Mouse (Mus musculus): ENCODE results near the gene Gm7861. TPM values are rescaled to one million over a fixed set of nuclear protein-coding genes. Genes with fewer than 3 reads are reported as not detected.
"Not testable (repeated sequence)": the region's sequence is repeated elsewhere in the genome, so short reads cannot be mapped to it uniquely, and the experiment has no call there.

Gm7861 gene
- not detected for total RNA-seq (2021)
- long read RNA-seq, experiment 1 = 0 reads
- long read RNA-seq, experiment 2 = 0 reads

DNA sequence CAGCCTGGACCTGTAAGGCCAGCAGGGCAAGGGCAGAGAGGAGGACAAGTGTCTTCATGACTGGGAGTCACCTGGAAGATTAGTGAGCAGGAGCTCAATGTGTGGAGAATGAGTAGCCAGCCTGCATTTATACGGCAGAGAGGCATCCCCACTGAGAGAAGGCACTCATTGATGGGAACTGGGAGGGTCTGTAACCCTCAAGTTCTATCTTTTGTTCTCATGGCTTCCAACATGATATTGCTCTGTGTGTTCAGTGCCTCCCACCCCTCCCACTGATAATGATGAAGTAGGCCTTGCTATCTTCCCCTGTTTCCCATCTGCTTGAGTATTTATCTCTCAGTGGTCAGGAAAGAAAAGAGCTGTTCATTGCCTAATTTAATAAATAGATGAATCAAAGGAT lies at the start of gene Gm7861:
Gene Gm7861 (minus strand): TSS at position 101 of the 400 bp plus-strand sequence.
- DNase-seq = not testable (repeated sequence)

- not testable (repeated sequence) for DNase-seq
Measured at GRCm38 (mm10) chr8:21617883-21618282, 23.6 kb upstream of the Gm7861 start, which contains the start of gene Defa26. Gene Defa26, plus strand, starts transcription at chr8:21618183.

- DNase-seq = not testable (repeated sequence)
Measured at GRCm38 (mm10) chr8:21582706-21583105, 11.6 kb downstream of the Gm7861 start, which contains the start of gene Defa28. Gene Defa28, plus strand, starts transcription at chr8:21583006.

- DNase-seq = not testable (repeated sequence)
Measured at GRCm38 (mm10) chr8:21565086-21565485, 29.2 kb downstream of the Gm7861 start, which contains the start of gene Defa37. Gene Defa37, plus strand, starts transcription at chr8:21565386.

Other genes with a start within 250 kb of the Gm7861 start
- gene Defa2, start 216.0 kb downstream of the Gm7861 start, total RNA-seq (2021) = not detected
- not detected for gene Defa33, start 202.7 kb downstream of the Gm7861 start, total RNA-seq (2021)
- not detected for gene Defa36, start 167.1 kb downstream of the Gm7861 start, total RNA-seq (2021)
- gene Gm7849, start 137.9 kb downstream of the Gm7861 start, total RNA-seq (2021) = not detected
- gene Defa20, start 85.2 kb downstream of the Gm7861 start, total RNA-seq (2021) = not detected
- gene Defa32, start 65.5 kb downstream of the Gm7861 start, total RNA-seq (2021) = not detected
- gene Defa37, start 29.1 kb downstream of the Gm7861 start, total RNA-seq (2021) = not detected
- not detected for gene Defa28, start 11.5 kb downstream of the Gm7861 start, total RNA-seq (2021)
- gene Defa26, start 23.7 kb upstream of the Gm7861 start, total RNA-seq (2021) = not detected
- gene Defa17, start 61.3 kb upstream of the Gm7861 start, total RNA-seq (2021) = not detected
- gene Defa34, start 71.3 kb upstream of the Gm7861 start, total RNA-seq (2021) = not detected
- gene AY761184, start 109.1 kb upstream of the Gm7861 start, total RNA-seq (2021) = not detected
- gene Defa24, start 140.0 kb upstream of the Gm7861 start, total RNA-seq (2021) = not detected
- not detected for gene Defb50, start 229.0 kb upstream of the Gm7861 start, total RNA-seq (2021)
- not detected for gene Defb2, start 245.4 kb upstream of the Gm7861 start, total RNA-seq (2021)